Mouse (Mus musculus) naive thymus-derived CD4-positive, alpha-beta T cell, adult 2 months (primary cell): ENCODE measurements around the gene Ptms.

Experiments
- DNase-seq: peaks from one replicate; pipeline ENCODE4 v3.0.0-alpha.2; 2011; ENCODE audit warnings: low read depth

Ptms gene

DNA sequence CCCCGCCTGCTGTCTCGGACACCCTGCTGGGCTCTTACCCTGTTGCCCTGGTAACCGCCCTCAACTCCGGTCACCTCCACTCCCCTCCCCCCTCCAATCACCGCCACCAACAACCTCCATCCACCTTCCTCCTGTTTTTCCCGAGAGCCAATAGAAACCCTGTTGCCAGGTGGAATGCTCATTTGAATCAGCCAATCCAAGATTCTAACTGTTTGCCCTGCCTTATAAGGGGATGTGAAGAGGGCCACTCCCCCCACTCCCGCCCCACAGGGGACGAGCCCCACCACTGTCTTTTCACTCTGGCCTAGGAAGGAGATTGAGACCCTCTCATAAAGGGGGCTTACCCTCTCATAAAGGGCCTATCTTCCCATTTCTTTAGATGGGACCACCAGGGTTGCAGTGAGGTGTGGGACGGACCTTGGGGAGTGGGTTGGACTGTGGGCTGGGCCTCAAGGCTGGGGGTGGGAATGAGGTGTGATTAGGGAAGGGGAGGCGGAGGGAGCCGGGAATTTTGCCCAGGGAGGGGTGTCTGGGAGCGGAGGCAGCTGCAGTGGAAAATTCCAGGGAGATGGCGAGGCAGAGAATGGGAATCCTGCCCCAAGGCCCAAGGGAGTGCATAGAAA, at the start of gene Ptms:
Ptms (minus strand) TSS at position 409 of the 623 bp plus-strand sequence.
- DNase-seq: peak; percentile 56

GRCm38 (mm10) chr6:124967766-124968165, 47.9 kb upstream of the Ptms start:
- peak; percentile 79 for DNase-seq

DNA sequence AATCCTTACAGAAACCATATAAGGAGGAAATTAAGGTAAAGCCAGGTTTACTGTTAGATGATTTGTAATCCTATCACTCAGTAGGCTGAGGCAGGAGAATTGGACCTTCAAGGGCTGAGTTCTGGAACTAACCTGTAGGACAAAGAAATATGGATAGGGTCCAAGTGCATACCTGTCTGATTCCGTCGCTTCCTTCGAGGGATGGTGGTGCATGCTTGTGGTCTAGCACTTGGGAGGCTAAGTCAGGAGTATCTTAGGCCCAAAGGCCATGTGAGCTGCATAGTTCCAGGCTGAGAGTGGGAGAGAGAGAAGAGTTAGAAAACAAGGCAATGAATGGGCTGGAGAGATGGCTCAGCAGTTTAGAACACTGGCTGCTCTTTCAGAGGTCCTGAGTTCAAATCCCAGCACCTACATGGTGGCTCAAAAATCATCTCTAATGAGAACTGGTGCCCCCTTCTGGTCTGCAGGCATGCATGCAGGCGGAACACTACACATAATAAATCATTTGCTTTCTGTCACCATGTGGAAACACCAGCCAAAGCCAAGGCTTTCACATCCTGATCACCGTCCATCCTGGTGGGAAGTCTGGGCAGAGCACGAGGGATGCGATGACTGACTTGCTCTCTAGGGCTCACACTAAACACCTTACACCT, 46.7 kb upstream of the Ptms start:
- peak; percentile 64 for DNase-seq

GRCm38 (mm10) chr6:124965747-124966146, 45.8 kb upstream of the Ptms start:
- DNase-seq: no peak

DNA sequence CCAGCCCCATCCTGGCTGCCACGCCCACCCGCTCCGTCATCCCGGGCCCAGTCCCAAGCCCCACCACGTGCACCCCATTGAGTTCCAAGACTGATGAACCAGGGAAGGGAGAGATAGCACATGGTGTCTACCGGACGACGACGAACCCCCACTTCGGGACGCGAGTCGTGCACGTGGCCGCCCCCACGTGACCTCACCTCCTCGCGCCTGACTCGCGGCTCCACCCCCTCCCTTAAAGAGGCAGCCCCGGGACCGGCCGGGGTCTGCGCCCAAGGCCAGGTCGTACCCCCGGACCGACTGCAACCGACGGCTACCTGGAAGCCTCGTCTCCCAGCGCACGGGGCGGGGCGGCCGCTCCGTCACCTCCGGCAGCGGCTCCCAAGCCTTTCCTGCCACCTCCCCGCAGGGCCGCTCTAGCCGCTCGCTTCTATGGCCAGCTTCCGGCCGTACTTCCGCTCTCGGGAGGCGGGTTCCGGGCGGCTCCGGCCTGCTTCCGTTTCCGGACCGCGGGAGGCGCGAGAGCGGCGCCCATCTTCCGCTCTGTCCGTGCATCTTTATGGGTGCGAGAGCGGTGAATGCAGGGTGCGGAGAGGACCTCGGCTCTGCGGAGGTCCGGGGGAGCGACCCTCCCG, 45.3 kb upstream of the Ptms start, which contains the start of gene Cops7a:
Cops7a (minus strand) TSS at position 451 of the 632 bp plus-strand sequence.
- peak; percentile 95 for DNase-seq

DNA sequence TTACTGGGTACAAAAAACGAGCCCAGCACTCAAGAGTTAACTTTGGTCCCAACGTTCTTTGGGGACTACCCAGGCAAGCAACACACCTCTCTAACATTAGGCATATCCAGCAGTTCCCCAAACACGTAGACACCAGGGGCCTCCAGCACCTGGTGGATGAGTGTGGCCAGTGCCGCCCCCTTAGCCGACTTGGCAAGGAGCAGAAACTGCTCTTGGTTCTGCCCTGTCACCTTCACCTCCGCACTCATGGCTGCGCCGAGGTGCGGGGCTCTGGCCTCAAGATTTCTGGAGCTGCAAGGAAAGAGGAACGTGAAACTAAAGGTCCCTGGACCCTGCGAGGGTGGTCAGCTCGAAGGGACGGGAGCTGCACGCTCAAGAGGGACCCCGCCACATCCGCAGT, 44.7 kb upstream of the Ptms start:
- DNase-seq: no peak

- DNase-seq: no peak
Measured at GRCm38 (mm10) chr6:124961021-124961420, 41.1 kb upstream of the Ptms start.

DNA sequence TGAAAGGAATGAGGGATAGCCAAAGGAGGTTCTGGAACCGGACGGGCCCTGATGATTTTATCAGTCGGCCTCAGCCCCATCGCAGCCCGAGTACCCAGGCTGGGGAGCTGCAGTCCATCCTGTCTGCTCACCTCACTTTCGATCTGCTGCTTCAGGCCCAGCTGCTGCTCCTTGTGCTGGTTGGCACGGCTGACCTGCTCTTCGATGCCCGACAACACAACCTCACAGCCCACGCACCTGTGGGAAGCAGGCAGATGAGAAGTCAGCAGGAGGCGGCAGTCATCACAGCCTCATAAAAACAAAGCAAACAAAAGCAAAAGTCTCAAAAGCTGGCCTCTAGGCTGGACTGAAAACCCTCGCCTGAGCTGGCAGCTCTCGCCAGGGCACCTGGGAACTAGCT, 40.1 kb upstream of the Ptms start:
- no peak for DNase-seq

- no peak for DNase-seq
Measured at GRCm38 (mm10) chr6:124958127-124958526, 38.2 kb upstream of the Ptms start.

DNA sequence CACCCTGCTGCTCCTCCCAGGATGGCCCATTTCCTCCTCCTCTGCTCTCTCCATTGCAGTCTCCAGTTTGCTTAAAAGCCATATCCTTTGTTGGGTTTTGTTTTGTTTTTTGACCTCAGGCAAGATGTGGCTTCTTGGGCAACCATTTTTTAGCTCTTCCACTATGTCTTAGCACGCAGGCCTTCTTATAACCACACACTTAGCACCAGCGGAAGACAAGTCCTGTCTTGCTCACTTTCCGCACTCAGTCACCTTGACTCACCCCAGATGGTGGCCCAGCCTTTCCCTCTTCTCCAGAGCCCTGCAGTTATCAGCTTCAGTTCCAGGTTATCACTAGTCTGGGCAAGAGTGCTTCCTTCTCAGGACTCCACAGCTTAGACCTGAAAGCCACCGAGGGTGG, 35.3 kb upstream of the Ptms start:
- no peak for DNase-seq

DNA sequence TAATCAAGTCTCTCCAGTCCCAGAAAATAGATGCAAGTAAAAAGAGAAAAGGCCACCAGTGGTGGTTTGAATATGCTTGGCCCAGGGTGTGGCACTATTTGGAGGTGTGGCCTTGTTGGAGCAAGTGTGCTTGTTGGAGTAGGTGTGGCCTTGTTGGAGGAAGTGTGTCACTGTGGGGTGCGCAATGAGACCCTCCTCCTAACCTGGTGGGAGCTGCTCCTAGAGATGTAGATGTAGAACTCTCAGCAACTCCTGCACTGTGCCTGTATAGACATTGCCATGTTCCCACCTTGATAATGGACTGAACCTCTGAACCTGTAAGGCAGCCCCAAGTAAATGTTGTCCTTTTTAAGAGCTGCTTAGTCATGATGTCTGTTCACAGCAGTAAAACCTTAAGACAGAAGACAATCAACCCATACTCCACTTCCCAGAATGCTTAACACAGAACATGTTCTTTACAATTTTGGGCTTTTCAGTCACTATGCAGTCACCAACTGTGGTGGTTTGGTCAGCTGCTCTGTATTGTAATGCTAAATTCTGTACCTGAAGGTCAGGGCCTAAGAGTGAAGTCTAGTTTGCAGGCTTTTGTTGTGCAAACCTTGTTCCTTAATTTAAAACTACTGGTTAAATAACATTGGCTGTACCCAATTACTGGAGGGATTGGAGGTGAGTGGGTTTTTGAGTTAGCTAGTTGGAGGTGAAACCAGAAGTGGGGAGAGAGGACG, 34.2 kb upstream of the Ptms start:
- no peak for DNase-seq

GRCm38 (mm10) chr6:124943526-124943925, 23.6 kb upstream of the Ptms start:
- DNase-seq: no peak

DNA sequence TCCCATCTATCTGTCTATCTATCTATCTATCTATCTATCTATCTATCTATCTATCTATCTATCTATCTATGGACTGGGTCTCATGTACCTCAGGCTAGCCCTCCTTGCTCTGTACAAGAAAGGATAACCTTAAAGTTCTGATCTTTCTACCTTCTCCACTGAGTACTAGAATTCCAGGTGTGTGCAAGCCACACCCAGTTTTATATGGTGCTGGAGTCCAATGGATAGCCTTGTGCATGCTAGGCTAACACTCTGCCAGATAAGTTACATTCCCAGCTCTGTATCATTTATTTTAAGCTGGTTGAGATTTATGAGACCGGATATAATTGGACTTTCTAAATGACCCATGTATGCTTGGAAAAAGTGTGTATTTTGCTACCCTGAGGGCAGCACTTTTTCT, 21.8 kb upstream of the Ptms start:
- no peak for DNase-seq

GRCm38 (mm10) chr6:124938554-124938953, 18.7 kb upstream of the Ptms start:
- no peak for DNase-seq

DNA sequence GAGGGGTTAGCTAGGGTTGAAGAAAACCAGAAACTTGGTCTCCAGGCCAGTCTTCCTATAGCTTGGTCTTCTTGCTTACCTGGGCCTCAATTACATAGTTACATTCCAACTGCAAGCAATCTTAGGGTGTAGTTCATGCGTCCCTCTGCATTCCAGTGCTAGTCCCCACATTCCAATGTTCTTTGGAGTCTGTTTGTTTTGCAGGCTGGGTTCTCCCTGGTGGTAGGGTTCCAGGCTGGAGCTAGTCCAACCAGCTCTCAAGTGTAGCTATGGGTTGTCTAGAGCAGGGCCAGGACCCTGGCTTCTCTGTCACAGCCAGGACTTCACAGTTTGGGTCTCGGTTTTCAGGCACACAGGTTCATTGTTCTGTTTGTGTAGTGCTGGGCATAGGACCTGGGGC, 17.6 kb upstream of the Ptms start:
- no peak for DNase-seq

- DNase-seq: no peak
Measured at GRCm38 (mm10) chr6:124936681-124937080, 16.8 kb upstream of the Ptms start.

GRCm38 (mm10) chr6:124934670-124935069, 14.8 kb upstream of the Ptms start:
- no peak for DNase-seq

DNA sequence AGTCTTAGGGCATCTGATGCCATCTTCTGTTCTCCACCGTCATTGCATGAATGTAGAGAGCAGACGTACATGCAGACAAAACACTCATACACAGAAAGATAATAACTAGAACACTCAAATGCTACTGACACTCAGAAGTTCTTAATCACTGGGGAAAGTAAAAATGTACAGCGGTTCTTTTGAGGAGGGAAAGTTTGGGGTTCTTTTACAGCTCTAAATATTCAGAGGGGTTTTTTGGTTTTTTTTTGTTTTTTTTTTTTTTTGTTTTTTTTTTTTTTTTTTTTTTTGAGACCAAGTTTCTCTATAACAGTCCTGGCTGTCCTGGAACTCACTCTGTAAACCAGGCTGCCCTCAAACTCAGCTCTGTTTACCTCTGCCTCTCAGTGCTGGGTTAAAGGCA, 13.2 kb upstream of the Ptms start:
- DNase-seq: peak; percentile 29

GRCm38 (mm10) chr6:124932314-124932695, 12.4 kb upstream of the Ptms start:
- DNase-seq: no peak

DNA sequence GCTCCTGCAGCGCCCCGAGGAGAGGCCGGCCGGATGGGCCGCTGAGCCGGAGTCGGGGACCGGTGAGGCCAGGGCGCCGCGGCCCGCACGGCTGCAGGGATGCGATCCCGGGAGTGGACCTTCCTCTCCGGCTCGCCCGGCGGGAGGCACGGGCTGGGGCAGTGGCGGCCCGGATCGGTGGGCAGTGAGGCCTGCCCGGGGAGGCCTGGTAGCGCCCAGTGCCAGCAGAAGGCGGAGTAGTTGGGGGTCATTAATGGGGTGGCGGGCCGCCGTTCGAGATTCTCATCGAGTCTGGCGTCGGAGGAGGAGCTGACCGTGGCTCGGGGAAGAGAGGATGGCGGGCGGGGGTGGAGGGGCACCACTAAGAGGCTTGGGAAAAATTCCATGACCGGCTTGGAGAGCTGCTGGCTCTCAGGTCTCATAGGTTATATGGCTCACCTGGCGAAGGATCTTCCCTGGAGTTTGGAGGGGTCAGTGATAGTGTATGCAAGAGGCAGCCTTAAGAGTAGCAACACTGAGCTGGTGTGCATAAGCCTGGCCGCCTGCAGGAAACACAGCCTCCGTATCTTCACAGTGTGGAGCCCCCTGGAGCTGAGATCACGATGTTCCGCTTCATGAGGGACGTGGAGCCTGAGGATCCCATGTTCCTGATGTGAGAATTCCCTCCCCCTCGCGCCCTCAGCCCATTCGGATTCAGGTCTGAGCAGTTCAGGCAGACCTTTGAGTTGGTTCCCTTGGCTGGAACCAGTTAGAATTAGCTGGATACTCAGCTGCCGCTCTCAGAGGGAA, 11.8 kb upstream of the Ptms start:
- DNase-seq: peak; percentile 62

DNA sequence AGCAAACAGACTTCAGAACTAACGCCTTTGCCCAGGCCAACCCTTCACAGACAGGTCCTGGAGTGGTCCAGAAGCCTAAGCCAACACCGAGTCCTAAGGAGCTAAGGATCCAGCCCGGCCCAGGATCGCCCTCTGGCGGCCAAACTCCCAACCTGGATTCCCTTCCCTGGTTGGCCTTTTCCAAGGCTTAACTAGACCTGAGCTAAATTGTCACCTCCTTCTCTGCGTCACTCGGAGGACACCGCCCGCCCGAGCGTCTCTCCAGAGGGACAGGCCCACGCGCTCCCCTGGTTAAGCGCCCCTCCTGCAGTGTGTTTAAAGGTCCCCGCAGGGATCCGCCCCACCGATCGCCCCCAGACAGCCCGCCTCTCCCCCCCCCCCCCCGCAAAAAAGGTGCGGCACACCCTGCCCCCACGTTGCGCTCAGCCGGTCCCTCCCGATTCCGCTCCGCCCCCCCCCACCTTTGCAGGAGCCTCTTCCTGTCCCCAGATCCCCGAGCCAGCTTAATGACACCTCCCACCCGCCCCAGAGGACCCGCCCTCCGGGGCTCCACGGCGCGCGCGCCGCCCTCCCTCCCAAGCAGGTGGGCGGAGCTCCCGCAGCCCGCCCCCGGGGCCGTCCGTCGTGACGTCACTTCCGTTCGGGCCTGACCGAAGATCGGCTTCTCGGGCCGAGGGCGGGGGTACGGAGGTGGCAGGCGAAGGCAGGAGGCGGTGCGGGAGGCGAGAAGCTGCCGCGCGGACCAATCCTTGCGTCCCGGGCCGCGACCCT, 11.0 kb upstream of the Ptms start, which contains the start of gene Mlf2:
Mlf2 (plus strand) TSS at position 633 of the 771 bp plus-strand sequence.
- DNase-seq: peak; percentile 99
